Mouse (Mus musculus) forelimb bud, embryonic 11.5 days (tissue): ENCODE results near the gene Nlrp4c.
A peak's percentile ranks its signal among the peaks of the same experiment; 100 is the strongest.
"Not testable (repeated sequence)": the region's sequence is repeated elsewhere in the genome, so short reads cannot be mapped to it uniquely, and the experiment has no call there.

Source experiments
- DNase-seq: peaks from one replicate; pipeline ENCODE4 v3.0.0-alpha.2; 2012; ENCODE audit warnings: low read depth, low spot score

Nlrp4c gene

GRCm38 (mm10) chr7:6044861-6045260 lies at the start of gene Nlrp4c:
Nlrp4c (plus strand) TSS chr7:6045161.
- DNase-seq: no peak

DNA sequence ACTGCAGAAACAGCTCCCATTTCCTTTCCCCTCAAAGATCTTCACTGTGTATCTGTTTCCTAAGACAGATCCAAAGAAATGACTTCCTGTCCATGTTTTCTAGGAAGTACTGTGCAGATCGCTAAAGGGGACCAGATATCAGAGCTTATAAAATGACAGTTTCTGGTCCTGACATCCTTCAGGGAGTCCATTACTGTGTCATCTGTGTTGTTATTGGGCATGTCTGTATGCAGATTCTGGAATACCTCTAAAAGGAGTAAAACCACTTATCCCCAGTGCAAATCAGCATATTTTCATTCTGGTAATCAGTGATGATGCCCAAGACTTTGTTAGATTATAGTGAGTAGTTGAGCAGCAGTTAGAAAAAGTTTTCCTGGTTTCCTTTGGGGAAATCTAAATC lies 34.1 kb upstream of the Nlrp4c start, which contains the start of gene Vmn1r65:
Gene Vmn1r65 (minus strand): TSS at position 101 of the 400 bp plus-strand sequence.
- no peak for DNase-seq

DNA sequence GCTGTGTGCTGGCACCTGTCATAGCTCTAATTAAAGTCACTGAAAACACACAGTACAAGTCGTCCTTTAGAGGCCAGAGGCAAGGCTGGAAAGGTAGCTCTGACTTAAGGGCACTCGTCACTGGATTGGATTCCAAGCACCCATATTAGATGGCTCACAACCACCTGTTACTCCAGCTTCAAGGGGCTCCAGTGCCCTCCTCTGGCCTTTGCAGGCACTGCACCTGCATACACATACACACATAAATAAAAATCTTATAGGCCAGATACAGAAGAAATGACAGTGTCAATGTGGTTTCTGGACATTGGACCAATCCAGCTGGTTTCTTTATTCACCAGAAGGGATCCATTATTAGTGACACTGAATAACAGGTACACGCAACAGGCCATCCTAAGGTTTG lies 74.5 kb downstream of the Nlrp4c start:
- no peak for DNase-seq

GRCm38 (mm10) chr7:6120104-6120503 lies 75.1 kb downstream of the Nlrp4c start:
- DNase-seq: not testable (repeated sequence)

DNA sequence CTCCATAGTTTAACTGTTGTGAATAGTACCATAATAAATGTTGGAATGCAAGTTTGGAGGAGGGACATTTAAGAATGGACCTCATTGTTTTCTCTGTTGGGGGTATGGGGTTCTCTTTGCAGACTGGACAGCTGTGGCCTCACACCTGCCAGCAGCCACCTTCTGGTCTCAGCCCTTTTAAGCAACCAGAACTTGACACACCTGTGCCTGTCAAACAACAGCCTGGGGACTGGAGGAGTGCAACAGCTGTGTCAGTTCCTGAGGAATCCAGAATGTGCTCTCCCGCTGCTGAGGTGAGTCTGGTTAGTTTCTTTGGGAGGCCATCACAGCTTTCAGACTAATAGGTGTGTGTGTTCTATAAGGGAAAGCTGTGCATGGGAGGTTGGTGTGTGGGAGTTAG lies 76.2 kb downstream of the Nlrp4c start:
- DNase-seq: not testable (repeated sequence)

GRCm38 (mm10) chr7:6126690-6127448 lies 81.9 kb downstream of the Nlrp4c start:
- DNase-seq: peak; percentile 83

DNA sequence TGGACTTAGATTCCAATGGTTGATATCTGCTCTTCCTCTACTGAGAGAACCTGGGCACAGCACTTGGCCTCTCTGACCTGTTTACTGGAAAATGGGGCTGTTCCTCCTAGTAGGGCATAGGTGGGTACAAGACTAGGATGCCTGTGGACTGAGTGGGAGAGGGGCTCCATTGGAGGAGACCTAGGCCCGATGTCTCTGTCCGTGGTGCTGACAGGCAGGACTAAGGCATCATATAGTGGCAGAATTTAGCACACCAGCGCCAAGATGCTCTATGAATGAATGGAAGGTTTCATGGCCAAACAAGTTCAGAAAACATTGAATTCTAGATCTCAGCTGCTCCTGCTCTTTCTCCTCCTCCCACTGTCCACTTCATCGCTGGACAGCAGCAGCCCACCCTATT lies 85.4 kb downstream of the Nlrp4c start:
- DNase-seq: peak; percentile 27

- DNase-seq: no peak
Measured at GRCm38 (mm10) chr7:6132646-6133045, 87.7 kb downstream of the Nlrp4c start.

DNA sequence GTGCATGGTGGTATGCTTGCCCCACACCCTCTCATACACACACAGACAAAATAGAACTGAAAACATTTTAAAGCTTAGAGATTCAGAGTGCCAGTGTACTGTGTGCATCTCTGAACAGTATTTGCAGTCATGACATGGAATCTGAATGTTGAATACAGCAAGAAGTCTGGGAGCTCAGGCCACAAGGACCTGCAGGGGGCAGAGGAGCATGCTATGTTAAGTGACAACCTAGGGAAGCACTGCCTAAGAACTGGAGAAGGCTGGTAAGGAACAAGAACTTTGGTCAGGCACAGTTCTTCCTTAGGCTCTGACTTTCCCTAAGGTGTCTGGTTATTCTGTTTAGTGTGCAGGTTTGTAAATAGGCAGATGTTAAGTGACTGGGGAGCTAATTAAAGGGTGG lies 91.5 kb downstream of the Nlrp4c start:
- no peak for DNase-seq

DNA sequence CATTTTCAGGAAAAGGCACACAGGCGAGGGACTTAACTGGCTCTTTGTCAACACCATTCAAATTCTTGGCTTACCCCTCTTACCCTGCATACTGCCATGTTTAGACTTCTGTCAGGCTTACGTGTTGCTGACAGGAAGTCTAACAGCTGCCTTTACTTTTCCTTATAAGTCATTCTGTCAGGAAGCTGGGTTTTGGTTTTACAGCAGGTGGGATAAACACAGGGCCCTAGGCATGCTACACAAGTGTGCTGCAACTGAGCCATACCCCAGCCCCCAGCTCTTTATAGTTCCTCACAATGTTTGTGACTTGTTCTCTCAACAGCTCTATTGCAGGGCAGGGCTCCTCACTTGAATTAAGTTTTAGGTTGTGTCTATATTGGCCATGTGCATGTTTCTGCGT lies 94.3 kb downstream of the Nlrp4c start:
- no peak for DNase-seq

DNA sequence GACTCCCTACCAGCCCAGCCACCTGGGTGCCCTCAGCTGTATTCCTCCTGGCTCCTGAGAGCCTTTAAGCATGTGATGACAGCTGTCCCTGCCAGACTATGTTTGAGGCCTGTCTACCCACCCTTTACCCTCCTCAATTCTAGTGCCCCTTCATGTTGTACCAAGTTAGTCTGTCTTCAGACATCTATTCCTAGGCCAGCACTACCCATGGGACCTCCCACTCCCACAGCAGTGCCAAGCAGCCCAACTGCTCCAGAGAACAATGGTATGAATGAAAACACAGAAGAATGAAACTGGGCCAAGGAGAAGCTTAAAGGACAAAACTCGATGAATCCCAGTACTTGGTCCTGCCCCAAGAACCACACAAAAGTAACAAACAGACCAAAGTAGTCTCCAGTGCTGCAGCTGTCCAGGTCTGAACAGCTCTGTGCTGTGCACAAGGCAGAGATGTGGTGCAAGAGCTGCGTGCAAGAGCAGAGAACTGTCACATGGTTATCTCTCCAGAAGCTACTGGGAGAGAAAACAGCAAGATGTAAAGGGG lies 99.1 kb downstream of the Nlrp4c start:
- no peak for DNase-seq

DNA sequence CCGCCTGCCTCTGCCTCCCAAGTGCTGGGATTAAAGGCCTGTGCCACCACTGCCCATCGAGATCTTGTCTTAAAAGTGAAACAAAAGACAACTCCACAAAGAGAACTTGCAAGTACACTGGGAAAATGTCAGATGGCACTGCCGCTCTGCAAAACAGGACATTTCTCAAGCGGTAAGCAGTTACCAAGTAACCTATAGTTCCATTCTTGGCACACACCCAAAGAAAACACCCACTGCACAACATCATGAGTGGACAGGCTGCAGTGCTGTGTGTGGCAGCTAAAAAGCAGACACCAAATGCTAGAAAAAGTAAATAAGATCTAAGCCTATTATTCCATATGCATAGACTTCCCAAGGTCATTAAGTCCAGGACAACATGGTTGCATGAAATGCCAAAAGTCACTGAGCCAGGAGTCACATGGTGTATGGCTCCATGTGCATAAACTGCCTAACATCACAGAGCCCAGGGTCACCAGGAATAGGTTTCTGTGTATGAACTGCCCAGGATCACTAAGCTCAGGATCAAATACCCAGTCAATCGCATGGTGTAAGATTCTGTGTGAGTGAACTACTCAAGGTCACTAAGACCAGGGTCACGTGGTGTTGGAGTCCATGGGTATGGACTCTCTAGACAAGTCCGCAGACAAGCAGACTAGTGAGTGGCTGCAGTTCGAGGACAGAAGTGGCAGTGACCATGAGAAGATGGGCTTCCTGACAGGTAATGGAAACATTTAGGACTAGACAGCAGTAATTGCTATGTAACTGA lies 100.6 kb downstream of the Nlrp4c start:
- no peak for DNase-seq

DNA sequence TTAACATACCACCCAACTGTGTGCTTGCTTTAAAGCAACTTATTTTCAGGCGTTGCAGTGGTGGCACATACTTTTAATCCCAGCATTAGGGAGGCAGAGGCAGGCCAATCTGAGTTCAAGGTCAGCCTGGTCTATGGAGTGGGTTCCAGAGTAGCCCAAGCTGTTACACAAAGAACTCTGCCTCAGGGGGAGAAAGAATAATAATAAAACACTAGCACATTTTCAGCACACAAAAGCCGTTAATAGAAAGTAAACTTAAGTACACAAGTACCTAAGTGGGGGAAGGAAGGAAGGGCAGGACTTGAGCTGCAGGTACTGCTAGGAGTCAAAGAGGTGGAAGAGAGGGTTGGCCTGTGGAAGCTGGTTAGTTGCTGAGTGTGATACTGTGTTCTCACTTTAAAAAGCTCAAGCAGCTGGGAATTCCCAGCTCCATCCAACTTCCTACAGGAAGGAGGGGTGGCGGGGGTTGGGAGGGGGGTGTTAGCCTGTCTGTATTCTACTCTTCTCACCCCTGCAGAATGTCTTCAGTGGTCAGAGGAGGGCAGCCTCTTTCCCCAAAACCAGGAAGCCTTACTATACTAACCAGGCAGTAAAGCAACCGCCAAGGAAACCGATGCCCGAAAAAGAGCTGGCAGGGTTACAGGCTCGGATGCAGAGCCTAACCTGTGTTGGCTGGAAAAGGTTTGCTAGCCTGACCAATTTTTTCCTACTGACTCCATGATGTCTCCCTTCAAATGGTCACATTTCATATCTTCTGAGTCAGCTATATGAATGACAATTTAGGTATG lies 101.4 kb downstream of the Nlrp4c start:
- DNase-seq: no peak

- no peak for DNase-seq
Measured at GRCm38 (mm10) chr7:6146982-6147325, 102.0 kb downstream of the Nlrp4c start.

GRCm38 (mm10) chr7:6147688-6148087 lies 102.7 kb downstream of the Nlrp4c start:
- no peak for DNase-seq

GRCm38 (mm10) chr7:6151266-6151665 lies 106.3 kb downstream of the Nlrp4c start:
- no peak for DNase-seq

DNA sequence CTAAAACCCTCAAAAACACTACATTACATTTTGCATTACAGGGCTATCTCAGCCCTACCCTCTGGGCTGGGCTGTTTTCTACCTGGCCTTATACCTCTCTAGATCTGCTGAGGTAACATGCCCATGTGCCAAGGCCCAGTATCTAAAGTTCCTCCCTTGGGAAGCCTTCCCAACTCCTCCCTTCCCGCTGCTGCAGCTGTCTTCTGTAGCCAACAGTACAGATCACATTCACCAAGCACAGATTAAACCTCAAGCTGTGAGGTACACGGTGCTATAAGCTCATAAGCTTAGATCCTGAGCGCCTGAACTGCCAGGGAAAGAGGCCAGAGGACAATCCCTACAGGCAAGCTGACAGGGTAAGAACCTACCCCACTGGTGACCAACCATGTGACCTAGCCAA lies 107.1 kb downstream of the Nlrp4c start:
- no peak for DNase-seq

DNA sequence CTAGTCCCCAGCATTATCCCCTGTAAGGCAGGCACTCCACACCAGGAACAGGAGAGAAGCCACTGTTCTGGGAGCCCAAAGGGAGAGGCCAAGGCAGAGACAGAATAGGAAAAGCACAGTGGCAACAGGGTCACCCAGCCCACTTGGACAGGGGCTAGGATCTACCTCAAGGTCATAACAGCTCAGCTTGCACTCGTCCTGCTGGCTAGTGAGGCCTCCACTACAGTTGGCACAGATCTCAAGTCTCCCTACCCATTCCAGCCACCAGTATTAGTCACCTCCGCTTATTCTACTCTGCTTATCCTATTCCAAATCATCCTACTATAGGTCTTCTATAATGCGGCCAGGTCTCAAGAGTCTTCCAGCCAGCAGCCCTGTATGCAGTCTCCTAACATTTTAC lies 108.2 kb downstream of the Nlrp4c start:
- DNase-seq: no peak

DNA sequence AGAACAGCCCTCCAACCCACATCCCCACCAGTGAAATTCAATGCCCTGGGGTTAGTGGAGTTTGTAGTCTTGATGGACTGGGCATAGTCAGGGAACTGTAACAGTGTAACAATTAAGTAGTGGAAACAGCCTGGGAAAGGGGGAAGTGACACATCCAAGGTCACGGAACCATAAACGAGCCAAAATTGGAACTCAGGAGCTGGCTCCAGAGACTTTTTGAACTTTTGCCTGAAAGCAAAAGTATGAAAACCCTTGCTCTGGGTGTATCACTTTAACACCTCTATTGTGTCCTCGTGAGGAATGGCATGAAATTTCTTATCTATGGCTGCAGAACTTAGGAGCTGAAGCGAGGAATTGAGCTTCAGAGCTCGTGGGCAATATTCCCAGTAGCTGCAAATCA lies 109.2 kb downstream of the Nlrp4c start:
- DNase-seq: no peak
